Mouse (Mus musculus): Measurements from ENCODE around the gene Tpbgl. TPM values are rescaled to one million over a fixed set of nuclear protein-coding genes. Genes with fewer than 3 reads are reported as not detected.

Tpbgl gene
- polyA plus RNA-seq (2015; fragmentation: Nextera tagmentation; extraction: Ambion mirVana): 2.2 and 3.8 TPM in 2 replicates

DNA sequence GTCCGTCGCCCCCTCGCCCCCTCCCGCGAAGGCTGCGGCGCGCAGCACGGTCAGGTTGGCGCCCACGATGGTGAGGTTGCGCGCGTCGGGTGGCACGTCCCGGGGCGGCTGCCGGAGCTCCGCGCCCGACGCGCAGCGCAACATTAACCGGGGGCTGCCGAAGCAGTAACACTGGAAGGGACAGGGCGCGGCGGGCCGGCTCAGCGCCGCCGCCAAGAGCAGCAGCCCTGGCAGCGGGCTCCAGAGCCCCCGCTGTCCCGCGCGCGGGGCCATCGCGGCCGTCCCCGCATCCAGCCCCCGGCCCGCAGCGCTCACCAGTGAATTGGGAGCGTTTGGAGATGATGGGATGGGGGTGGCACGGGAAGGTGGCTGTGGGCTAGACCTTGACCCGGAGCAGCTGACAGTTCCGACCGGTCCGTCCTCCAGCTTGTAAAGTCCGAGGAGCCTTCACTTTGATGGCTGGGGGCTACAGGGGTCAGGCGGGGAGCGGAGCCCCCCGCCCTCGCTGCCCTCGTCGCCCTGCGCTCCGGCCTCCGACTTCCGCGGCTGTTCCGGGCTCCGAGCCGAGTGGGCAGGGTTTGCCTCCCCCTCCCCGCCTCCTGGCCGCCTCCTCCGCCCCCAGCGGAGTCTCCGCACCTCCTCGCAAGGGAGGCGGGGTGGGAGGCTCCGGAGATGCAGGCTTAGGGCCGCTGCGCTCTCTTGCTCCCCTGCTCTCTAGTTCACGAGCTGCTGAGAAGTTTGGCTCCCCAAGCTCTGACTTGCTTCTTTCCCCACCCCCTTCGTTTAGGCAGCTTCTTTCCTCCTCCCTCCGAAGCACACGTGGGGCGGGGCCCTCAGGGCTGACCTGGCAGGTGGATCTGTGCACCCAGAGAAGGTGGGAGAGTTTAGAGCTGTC is at the start of gene Tpbgl:
Gene Tpbgl (minus strand): TSS at position 728 of the 895 bp plus-strand sequence.
- Histone ChIP-seq H3K4me3 (peak within 1 kb of the TSS; percentile 50), H3K36me3 (no peaks in the 10 kb centered on the region), H3K4me1 (replicated peaks) (peaks cover 23% of the 10 kb centered on the region), H3K27me3 (peaks cover 70% of the 10 kb centered on the region), H3K9ac (peak within 1 kb of the TSS; percentile 76), H3K9me3 (no peaks in the 10 kb centered on the region), H3K4me2 (peak within 1 kb of the TSS; percentile 91), H3K27ac (replicated peaks) (peak within 1 kb of the TSS; percentile 67; the same call in 1 of the 2 replicates)
- WGBS: under 1% methylated on average over 73 of the region's 83 CpGs
- peak; percentile 58 for ATAC-seq (ENCODE audit: low read depth)

DNA sequence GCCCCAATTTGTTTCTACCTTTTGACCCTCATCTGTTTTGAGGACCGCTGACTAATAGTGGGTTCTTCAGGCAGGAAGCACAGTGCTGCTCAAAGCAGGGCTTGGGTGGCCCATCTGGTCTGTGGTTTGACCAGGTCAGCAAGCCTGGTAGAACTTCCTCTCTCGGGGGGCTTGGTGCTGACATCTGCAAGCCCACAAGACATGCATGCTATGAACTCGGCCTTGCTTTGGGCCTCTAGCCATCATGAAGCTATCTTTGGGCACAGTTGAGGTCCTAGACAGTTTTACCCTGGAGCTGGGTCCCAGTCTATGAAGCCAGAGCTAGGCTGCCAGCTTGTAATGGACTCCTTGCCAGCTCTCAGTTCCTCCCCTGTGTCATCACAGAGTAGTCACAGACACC is 48.0 kb upstream of the Tpbgl start:
- 88% methylated on average over 3 of the region's 3 CpGs for WGBS
- ATAC-seq (ENCODE audit: low read depth): no peak

DNA sequence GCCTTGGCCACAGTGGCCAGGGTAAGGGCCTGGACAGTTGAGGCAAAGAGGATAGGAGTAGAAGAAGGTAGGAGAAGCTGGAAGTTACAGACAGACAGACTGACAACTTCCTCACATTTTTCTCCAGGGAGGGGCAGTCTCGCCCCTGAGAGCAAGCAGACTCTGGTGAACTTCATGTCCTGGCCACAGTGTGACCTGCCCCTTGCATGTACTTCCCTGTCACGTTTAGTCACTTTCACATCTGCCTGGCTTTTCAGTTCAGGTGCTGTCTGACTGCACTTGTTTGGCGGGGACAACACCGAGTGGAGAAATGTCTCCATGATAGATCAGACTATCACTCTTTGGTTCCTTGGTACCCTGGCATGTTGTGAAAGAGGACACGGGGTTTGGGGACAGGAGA is 47.3 kb upstream of the Tpbgl start:
- H3K4me3 ChIP-seq: no peak overlapping the region
- 0 out of 2 replicates have a peak, but pooled peaks cover 4% of the 10 kb centered on the region for H3K4me1 ChIP-seq (replicated peaks)
- H3K9me3 ChIP-seq: no peaks in the 10 kb centered on the region
- H3K9ac ChIP-seq: no peak overlapping the region
- H3K27me3 ChIP-seq: no peaks in the 10 kb centered on the region
- no peaks in the 10 kb centered on the region for H3K36me3 ChIP-seq
- no peak overlapping the region for H3K27ac ChIP-seq (replicated peaks)
- no peak for ATAC-seq (ENCODE audit: low read depth)
- WGBS: 79% methylated on average over 5 of the region's 5 CpGs
- H3K4me2 ChIP-seq: no peak overlapping the region

More for the DNA sequence above, 48.0 kb upstream of the Tpbgl start:
- no peaks in the 10 kb centered on the region for H3K27me3 ChIP-seq
- H3K4me1 ChIP-seq (replicated peaks): 0 out of 2 replicates have a peak, but pooled peaks cover 4% of the 10 kb centered on the region
- H3K4me3 ChIP-seq: no peak overlapping the region
- H3K4me2 ChIP-seq: no peak overlapping the region
- H3K27ac ChIP-seq (replicated peaks): no peak overlapping the region
- H3K9me3 ChIP-seq: no peaks in the 10 kb centered on the region
- no peaks in the 10 kb centered on the region for H3K36me3 ChIP-seq
- no peak overlapping the region for H3K9ac ChIP-seq

DNA sequence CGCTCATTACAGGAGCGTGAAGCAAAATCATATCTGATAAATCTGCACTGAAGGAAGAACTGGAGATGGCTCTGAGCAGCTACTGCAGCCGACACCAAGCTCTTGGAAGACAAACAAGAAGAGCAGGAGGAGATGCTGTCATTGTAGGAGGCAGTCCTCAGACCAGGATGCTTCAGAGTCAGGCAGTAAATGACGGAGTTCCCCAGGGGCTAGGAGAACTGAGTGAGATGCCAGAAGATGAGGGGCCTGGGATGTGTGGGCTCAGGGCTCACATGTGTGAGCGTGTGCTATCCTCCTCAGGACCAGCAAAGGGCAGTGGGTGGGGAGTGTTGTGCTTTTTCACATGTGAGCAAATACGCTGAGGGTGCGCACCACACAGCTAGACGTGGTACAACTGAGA is 46.3 kb upstream of the Tpbgl start:
- Histone ChIP-seq H3K9ac (no peak overlapping the region), H3K36me3 (no peaks in the 10 kb centered on the region), H3K27ac (replicated peaks) (no peak overlapping the region), H3K4me2 (no peak overlapping the region), H3K4me3 (no peak overlapping the region), H3K9me3 (no peaks in the 10 kb centered on the region), H3K27me3 (no peaks in the 10 kb centered on the region), H3K4me1 (replicated peaks) (peaks cover 8% of the 10 kb centered on the region)
- 84% methylated on average over 8 of the region's 8 CpGs for WGBS
- no peak for ATAC-seq (ENCODE audit: low read depth)

DNA sequence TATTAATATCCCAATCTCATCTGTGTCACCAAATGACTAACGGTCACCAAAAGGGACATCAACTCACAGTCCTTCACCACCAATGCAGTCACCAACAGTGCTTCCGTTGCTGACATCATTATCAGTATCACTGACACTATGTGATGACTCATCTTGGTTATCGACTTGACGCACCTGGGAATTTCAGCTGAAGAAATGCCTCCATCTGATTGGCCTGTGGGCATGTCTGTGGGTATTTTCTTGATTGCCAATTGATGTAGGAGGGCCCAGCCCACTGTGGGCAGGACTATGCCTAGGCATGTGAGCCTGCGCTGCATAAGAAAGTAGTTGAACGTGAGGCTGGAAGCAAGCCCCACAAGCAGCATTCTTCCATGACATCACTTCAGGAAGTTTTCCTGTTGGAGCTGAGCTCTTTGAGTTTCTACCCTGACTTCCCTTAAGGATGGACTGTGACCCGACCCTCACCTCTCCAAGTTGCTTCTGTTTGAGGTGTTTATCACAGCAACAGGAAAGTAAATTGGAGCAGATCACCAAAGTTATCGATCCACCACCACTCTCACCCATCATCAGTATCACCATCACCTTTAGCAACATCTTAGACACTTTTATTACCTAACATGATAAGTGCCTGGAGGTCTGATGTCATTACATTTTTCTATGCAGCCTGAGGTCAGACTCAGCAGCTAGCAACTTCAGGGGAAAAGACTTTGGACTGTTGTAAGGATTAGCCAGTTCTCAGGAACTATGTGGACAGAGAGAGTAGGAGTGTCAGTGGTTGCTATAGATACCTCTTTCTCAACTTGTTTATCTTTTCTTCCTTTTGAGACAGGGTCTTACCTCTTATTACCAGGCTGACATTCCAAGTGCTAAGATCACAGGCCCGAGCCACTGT is 44.9 kb upstream of the Tpbgl start:
- no peak overlapping the region for H3K4me2 ChIP-seq
- ATAC-seq (ENCODE audit: low read depth): no peak
- no peaks in the 10 kb centered on the region for H3K27me3 ChIP-seq
- 90% methylated on average over 9 of the region's 9 CpGs for WGBS
- no peak overlapping the region for H3K9ac ChIP-seq
- no peak overlapping the region for H3K4me3 ChIP-seq
- no peaks in the 10 kb centered on the region for H3K36me3 ChIP-seq
- no peak overlapping the region for H3K27ac ChIP-seq (replicated peaks)
- H3K4me1 ChIP-seq (replicated peaks): peaks cover 8% of the 10 kb centered on the region
- no peaks in the 10 kb centered on the region for H3K9me3 ChIP-seq

DNA sequence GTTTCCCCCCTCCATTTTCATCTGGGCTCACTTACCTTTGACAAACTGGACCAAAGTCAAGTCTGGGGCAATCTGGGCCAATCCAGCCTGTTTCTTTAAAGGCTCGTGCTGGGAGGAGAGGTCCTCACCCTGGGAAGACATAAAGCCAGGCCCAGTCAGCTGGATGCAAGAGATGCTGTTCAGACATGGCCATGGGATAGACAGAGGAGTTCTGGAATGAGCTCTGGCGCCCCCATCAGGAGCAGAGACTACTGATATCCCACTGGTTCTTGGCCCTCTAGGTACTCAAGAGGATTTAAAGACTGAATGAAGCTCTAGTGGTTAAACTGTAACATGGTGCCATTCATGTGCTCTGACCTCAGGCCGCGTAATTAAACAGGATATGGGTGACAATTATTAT is 44.0 kb upstream of the Tpbgl start:
- Histone ChIP-seq H3K27me3 (no peaks in the 10 kb centered on the region), H3K4me2 (no peak overlapping the region), H3K9me3 (no peaks in the 10 kb centered on the region), H3K4me3 (no peak overlapping the region), H3K36me3 (no peaks in the 10 kb centered on the region), H3K9ac (no peak overlapping the region), H3K27ac (replicated peaks) (no peak overlapping the region), H3K4me1 (replicated peaks) (peaks cover 8% of the 10 kb centered on the region)
- 75% methylated on average over 4 of the region's 4 CpGs for WGBS
- ATAC-seq (ENCODE audit: low read depth): no peak

DNA sequence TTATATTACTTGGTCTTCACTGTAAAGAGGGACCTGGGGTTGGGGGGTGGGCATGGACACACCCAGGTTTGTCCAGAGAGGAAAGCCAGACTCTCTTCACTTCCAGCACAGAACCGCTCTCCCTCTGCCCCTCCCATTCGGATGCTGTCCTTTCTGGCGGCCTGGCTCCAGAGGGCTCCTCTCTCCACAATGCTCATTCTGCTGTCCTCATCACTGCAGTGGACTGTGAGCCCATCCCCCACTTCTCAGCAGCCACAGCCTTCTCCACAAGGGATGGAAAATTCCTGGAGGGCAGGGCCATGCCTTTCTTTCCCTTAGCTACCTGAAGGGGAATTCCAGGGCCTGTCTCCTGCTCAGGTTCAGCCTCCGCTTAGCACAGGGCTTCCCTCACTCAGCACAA is 41.9 kb upstream of the Tpbgl start:
- Histone ChIP-seq H3K27me3 (no peaks in the 10 kb centered on the region), H3K36me3 (no peaks in the 10 kb centered on the region), H3K4me2 (no peak overlapping the region), H3K9ac (no peak overlapping the region), H3K4me1 (replicated peaks) (peaks cover 15% of the 10 kb centered on the region), H3K9me3 (no peaks in the 10 kb centered on the region), H3K4me3 (no peak overlapping the region), H3K27ac (replicated peaks) (no peak overlapping the region)
- WGBS: 32% methylated on average over 4 of the region's 4 CpGs
- no peak for ATAC-seq (ENCODE audit: low read depth)

DNA sequence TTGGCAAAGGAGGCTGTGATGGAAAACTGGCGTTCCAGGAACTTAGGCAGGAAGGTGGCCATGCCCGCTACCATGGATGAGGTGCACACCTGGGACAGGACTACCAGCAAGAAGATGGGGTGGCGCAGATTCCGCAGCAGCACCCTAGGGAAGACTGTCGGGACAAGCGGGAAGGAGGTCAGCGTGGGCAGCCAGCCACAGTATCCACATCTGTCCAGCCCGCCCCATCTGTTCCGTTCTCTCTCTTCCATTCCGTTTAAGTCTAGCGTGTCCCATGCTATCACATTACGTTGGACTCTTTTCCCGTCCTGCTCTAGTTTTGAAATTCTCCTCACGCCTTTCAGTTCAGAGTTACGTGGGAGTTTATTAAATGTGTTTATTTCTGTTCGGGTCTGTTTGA is 40.2 kb upstream of the Tpbgl start:
- Histone ChIP-seq H3K27me3 (no peaks in the 10 kb centered on the region), H3K9me3 (no peaks in the 10 kb centered on the region), H3K4me3 (no peak overlapping the region), H3K27ac (replicated peaks) (no peak overlapping the region), H3K9ac (no peak overlapping the region), H3K4me1 (replicated peaks) (peaks cover 18% of the 10 kb centered on the region), H3K36me3 (no peaks in the 10 kb centered on the region), H3K4me2 (no peak overlapping the region)
- no peak for ATAC-seq (ENCODE audit: low read depth)
- 89% methylated on average over 16 of the region's 16 CpGs for WGBS

DNA sequence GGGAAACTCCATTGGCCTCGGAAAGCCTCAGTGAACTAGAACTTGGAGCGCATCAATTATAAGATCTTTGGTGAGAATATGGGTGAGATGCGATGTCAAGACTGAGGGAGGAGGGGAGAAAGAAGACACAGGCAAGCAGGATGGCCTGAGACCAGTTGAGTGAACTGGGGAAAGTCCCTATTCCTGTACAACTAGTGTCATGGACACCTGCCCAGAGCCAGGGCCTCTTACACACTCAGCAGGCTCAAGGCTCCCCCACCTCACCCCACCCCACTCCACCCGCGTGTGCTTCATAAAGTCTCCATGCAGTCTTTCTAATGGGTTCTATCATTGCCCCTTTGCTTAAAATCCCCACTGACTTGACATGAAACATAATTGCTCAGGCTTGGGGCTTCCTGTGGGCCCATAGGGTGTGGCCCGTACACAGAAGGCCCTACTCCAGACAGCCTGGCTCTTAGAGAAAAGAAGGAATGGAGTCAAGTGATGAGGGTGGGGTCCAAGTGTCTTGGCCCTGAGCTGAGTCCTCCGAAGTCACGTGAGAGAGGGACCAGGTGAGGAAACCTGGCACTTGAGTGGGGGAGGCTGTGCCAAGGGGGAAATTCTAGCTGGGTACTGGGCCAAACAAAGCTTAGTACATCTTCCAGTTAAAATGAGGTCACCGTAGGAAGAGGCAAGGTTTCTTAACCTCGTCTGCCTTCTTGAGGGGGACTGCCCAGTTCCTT is 39.0 kb upstream of the Tpbgl start:
- Histone ChIP-seq H3K27ac (replicated peaks) (no peak overlapping the region), H3K4me3 (no peak overlapping the region), H3K9ac (no peak overlapping the region), H3K36me3 (no peaks in the 10 kb centered on the region), H3K4me2 (no peak overlapping the region), H3K27me3 (no peaks in the 10 kb centered on the region), H3K9me3 (no peaks in the 10 kb centered on the region), H3K4me1 (replicated peaks) (peaks cover 18% of the 10 kb centered on the region)
- WGBS: 92% methylated on average over 10 of the region's 10 CpGs
- no peak for ATAC-seq (ENCODE audit: low read depth)

DNA sequence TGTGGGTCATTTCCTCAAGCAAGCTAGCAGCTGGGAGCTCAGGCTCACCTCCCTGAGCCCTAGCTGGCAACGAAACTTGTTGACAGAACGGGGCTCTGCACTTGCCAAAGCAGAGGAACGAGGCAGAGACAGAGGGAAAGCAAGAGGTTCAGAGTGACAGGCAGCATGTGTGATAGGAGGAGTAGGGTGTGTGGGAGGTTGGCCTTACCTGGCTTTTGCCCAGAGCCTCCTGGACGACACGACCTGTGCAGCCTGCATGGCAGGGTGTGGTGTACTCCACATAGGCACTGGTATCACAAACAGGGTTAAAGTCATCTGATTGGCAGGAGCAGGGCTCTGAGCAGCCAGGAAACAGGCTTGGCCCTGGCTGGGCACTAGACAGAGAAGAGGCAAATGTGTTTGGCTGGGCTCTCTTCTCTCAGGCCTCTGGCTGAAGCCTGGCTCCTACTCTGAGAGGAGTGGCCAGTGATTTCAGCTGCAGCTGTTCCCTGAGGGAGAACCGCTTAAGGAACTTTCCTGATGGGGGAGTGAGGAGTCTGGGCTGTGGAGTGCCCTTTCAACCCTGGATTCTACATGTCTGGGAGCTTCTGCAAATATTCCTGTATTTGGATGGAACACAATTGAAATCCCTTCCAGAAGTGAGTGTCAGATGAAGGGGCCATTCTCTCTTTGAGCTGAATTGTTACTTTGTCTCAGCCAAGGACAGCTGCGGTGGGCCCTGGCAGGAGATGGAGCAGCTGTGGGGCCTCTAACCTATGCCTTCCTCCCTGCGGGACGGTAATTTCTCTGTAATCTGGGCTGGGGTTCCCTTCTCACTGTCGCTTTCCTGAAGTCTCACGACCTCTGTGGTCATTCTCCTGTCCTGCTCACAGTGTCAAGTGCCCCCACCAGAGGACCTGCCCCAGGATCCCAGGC is 37.9 kb upstream of the Tpbgl start:
- Histone ChIP-seq H3K27ac (replicated peaks) (0 out of 2 replicates have a peak overlapping the region, but pooled peaks have one; percentile 3), H3K4me3 (no peak overlapping the region), H3K9me3 (no peaks in the 10 kb centered on the region), H3K4me2 (no peak overlapping the region), H3K27me3 (no peaks in the 10 kb centered on the region), H3K36me3 (no peaks in the 10 kb centered on the region), H3K4me1 (replicated peaks) (peaks cover 14% of the 10 kb centered on the region), H3K9ac (no peak overlapping the region)
- ATAC-seq (ENCODE audit: low read depth): no peak
- 59% methylated on average over 11 of the region's 11 CpGs for WGBS

All from neural tube, embryonic 13.5 days (tissue).